Mouse (Mus musculus): Measurements from ENCODE around the gene Sctr. TPM values are rescaled to one million over a fixed set of nuclear protein-coding genes. Genes with fewer than 3 reads are reported as not detected.
A peak's percentile ranks its signal among the peaks of the same experiment; 100 is the strongest.

The Sctr gene
- polyA plus RNA-seq, 1 experiment from 2014 or later, result not detected

DNA sequence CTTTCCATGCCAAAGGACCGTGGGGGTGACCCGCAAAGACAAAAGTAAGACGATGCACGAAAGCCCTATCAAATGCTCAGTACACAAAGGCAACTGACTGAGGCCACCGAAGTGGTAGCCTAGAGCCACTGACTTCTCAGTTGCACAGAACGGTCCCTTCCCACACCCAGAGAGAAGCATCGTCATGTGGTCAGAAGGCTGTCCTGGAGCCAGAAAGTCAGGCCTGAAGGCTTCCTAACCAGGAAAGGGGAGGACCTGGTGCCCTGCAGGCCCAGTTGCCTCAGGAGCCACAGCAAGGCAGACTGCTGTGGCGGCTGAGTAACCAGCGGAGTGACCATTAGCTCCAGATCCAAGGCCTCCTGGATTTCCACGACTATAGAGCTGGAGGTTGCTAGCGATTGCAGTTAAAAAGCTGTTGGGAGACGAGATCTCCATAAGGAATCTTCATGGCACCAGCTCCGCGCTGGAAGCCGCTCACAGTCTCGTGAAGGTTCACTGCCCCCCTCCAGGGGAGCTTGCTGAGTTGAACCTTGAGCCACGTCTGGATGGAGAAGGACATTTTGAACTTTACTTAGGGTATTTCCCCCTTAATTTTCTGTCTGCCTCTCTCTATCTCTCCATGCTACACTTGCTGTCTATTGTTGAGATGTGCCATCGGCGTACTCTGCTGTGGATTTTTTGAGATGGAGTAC lies 103.2 kb downstream of the Sctr start:
- ATAC-seq (ENCODE audit: insufficient number of reproducible peaks, insufficient read depth, low FRiP score, low TSS enrichment, low read depth), result no peak
- Histone ChIP-seq H3K9me3 (peaks cover 7% of the 10 kb centered on the region; the same call in 1 of the 2 replicates), H3K4me1 (replicated peaks) (no peaks in the 10 kb centered on the region), H3K36me3 (peaks cover 30% of the 10 kb centered on the region), H3K4me3 (replicated peaks) (no peak overlapping the region), H3K9ac (replicated peaks) (no peak overlapping the region), H3K27me3 (no peaks in the 10 kb centered on the region), H3K4me2 (no peak overlapping the region), H3K27ac (no peak overlapping the region)
- WGBS, result 87% methylated on average over 19 of the region's 19 CpGs

DNA sequence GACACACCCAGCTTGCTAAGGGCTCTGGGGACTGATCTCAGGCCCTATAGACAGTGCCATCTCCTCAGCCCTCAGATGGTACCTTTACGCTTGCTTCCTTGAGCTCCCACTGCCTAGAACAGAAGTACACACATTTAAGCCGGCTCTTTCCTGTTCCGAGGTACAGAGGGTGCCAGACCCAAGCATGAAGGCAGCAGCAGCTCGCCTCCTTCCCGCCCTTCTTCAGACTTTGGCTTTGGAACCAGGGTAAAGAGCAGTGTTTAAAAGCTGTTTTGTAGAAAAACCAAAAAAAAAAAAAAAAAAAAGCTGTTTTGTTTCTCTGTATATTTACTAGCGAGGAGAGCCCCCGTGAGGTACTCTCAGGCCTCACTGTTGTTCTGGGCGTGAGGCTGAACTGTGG lies 105.1 kb downstream of the Sctr start:
- Histone ChIP-seq H3K4me3 (replicated peaks) (no peak overlapping the region), H3K27ac (no peak overlapping the region), H3K9me3 (peaks cover 7% of the 10 kb centered on the region; the same call in 1 of the 2 replicates), H3K4me1 (replicated peaks) (no peaks in the 10 kb centered on the region), H3K36me3 (peaks cover 45% of the 10 kb centered on the region), H3K4me2 (no peak overlapping the region), H3K27me3 (no peaks in the 10 kb centered on the region), H3K9ac (replicated peaks) (no peak overlapping the region)
- WGBS, result 88% methylated on average over 8 of the region's 8 CpGs
- ATAC-seq (ENCODE audit: insufficient number of reproducible peaks, insufficient read depth, low FRiP score, low TSS enrichment, low read depth), result no peak

DNA sequence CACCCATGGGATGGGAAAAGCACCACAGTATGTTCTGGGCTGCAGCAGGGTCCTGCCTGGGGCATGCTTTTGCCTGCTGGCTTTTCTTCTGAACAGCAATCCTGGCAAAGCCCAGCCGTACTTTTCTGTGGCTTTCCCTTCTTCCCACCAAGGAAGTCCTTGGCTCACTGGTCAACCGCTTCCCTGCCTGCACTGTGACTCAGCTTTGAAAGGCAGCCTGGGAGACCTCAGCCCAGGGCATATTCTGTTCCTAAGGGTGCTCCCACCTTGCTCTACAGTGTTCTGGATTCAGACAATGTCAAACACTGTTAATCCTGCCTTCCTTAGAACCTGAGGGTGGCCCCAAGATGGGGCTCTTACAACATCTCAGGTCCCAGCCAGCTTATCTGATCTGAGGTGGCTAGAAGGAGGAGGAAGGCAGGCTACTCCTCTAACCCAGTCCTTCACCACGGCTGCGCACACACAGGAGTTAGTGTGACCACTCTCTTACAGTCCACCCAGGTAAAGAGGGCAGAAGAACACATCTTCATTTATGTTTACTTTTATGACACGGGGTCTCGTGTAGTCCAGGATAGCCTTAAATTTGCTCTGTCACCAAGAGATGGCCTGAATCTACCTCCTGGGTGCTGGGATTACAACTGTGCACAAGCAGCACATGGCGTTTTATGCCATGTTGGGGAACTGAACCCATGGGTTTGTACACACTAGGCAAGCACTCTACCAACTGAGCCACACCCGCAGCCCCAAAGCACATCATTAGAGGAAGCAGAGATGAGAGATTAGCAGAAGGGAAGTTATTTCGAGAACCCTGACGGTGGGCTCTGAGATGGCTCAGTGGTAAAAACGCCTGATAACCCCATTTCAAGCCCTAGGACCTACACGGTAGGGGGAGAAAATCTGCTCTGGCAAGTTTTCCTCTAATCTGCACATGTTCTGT lies 105.8 kb downstream of the Sctr start:
- 0 out of 2 replicates have a peak overlapping the region, but pooled peaks have one; percentile 7 for H3K27ac ChIP-seq
- no peak overlapping the region for H3K4me2 ChIP-seq
- no peak overlapping the region for H3K4me3 ChIP-seq (replicated peaks)
- peaks cover 7% of the 10 kb centered on the region; the same call in 1 of the 2 replicates for H3K9me3 ChIP-seq
- H3K9ac ChIP-seq (replicated peaks), result no peak overlapping the region
- ATAC-seq (ENCODE audit: insufficient number of reproducible peaks, insufficient read depth, low FRiP score, low TSS enrichment, low read depth), result no peak
- no peaks in the 10 kb centered on the region for H3K4me1 ChIP-seq (replicated peaks)
- WGBS, result 89% methylated on average over 12 of the region's 12 CpGs
- no peaks in the 10 kb centered on the region for H3K27me3 ChIP-seq
- peaks cover 45% of the 10 kb centered on the region for H3K36me3 ChIP-seq

Other genes with a start within 250 kb of the Sctr start
- 5.6 and 6.7 TPM in 2 replicates for gene Ptpn4, start 169.3 kb upstream of the Sctr start, polyA plus RNA-seq (2016; fragmentation: Nextera tagmentation; extraction: Ambion mirVana)
- gene Tmem177, start 93.7 kb upstream of the Sctr start, polyA plus RNA-seq (2016; fragmentation: Nextera tagmentation; extraction: Ambion mirVana), result 6.9 and 8.5 TPM in 2 replicates
- gene Cfap221, start 9.7 kb upstream of the Sctr start, polyA plus RNA-seq (2016; fragmentation: Nextera tagmentation; extraction: Ambion mirVana), result 0.11 and 0.23 TPM in 2 replicates
- gene Tmem37, start 67.2 kb downstream of the Sctr start, polyA plus RNA-seq (2016; fragmentation: Nextera tagmentation; extraction: Ambion mirVana), result 2.6 and 3.9 TPM in 2 replicates
- 656 and 702 TPM in 2 replicates for gene Dbi, start 114.2 kb downstream of the Sctr start, polyA plus RNA-seq (2016; fragmentation: Nextera tagmentation; extraction: Ambion mirVana)
- gene 3110009E18Rik, start 114.3 kb downstream of the Sctr start, polyA plus RNA-seq (2016; fragmentation: Nextera tagmentation; extraction: Ambion mirVana), result 19.3 and 23.7 TPM in 2 replicates

Data from limb, embryonic 12.5 days (tissue).